Mouse (Mus musculus) heart, embryonic 16.5 days (tissue): Measurements from ENCODE around the gene Gm10273. TPM values are rescaled to one million over a fixed set of nuclear protein-coding genes. Genes with fewer than 3 reads are reported as not detected.

Source experiments
- ATAC-seq: fragments of 200-750 bp; cut with Nextera tagmentation; replicated peaks from 2 replicates; pipeline ENCODE4 v1.8.0; 2017; ENCODE audit warnings: moderate number of reproducible peaks; ENCODE audit not compliant: insufficient read depth, low FRiP score; ENCODE audit errors: extremely low read depth
- H3K27ac ChIP-seq: fragments of 300-500 bp; sonication (generic); 2 replicates; pipeline ENCODE4 v1.5.1; 2014; ENCODE audit warnings: mild to moderate bottlenecking, low read length, control low read depth, moderate library complexity
- H3K27me3 ChIP-seq: fragments of 300-500 bp; sonication (generic); 2 replicates; pipeline ENCODE4 v1.6.1; 2014; ENCODE audit warnings: low read length, mixed read lengths; ENCODE audit not compliant: control insufficient read depth, insufficient read depth
- H3K36me3 ChIP-seq: fragments of 300-500 bp; sonication (generic); 2 replicates; pipeline ENCODE4 v1.6.1; 2014; ENCODE audit not compliant: control insufficient read depth, insufficient read depth
- H3K4me1 ChIP-seq: fragments of 300-500 bp; sonication (generic); 2 replicates; pipeline ENCODE4 v1.6.1; 2014; ENCODE audit warnings: low read length, mixed read lengths; ENCODE audit not compliant: control insufficient read depth, insufficient read depth
- H3K4me2 ChIP-seq: fragments of 300-500 bp; sonication (generic); 2 replicates; pipeline ENCODE4 v1.6.1; 2014; ENCODE audit warnings: low read depth, mild to moderate bottlenecking, control low read depth, low read length
- H3K4me3 ChIP-seq: fragments of 300-500 bp; sonication (generic); 2 replicates; pipeline ENCODE4 v1.5.1; 2014; ENCODE audit warnings: mild to moderate bottlenecking, control low read depth, low read length
- H3K9ac ChIP-seq: fragments of 300-500 bp; sonication (generic); 2 replicates; pipeline ENCODE4 v1.6.1; 2014; ENCODE audit warnings: low read length, control low read depth
- H3K9me3 ChIP-seq: fragments of 300-500 bp; sonication (generic); replicated peaks from 2 replicates; pipeline ENCODE4 v1.6.1; 2016; ENCODE audit warnings: low read length; ENCODE audit not compliant: control insufficient read depth
- WGBS: fragments of 180-500 bp; shearing (Covaris S2); extraction: QIAGEN DNeasy Blood & Tissue Kit; methylation state at CpG from one replicate; pipeline ENCODE4 v1.1.7; 2014; 5-methylcytosine and 5-hydroxymethylcytosine counted together
- polyA plus RNA-seq: library from polyadenylated mRNA; unstranded; fragments of >200 nt; fragmentation: Nextera tagmentation; extraction: Ambion mirVana; gene quantifications from 2 replicates; pipeline ENCODE4 v1.2.1, GENCODE M21; 2015

The Gm10273 gene
- polyA plus RNA-seq, 1 experiment from 2014 or later = 65.1 TPM

- H3K36me3 ChIP-seq = peaks cover 70% of the 10 kb centered on the region
- 80% methylated on average over 5 of the region's 5 CpGs for WGBS
- ATAC-seq = no peak
These were observed 29.4 kb upstream of the Gm10273 start for GRCm38 (mm10) chr10:59365804-59366589.

DNA sequence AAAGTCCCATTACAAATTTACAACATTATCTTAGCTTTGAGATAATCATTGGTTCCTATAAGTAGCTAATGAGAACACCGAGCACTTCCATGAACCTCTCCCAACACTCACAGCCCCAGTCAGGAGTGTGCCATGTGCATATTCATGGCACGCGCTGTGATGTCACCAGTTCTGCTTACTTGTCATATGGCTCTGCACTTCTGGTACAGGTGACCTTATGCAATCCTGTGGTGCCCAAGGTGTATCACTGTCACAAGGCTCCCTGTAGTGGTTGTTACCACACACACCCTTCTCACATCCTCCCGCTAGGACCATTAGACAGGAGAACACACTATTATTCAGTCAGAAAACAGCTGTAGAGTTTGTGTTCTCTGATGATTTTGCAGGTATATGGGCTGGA lies 28.7 kb upstream of the Gm10273 start:
- H3K27ac ChIP-seq = no peak overlapping the region
- peaks cover 72% of the 10 kb centered on the region for H3K36me3 ChIP-seq
- WGBS = 92% methylated on average over 4 of the region's 4 CpGs
- no peaks in the 10 kb centered on the region for H3K27me3 ChIP-seq
- no peak overlapping the region for H3K4me2 ChIP-seq
- H3K4me3 ChIP-seq = no peak overlapping the region
- no peaks in the 10 kb centered on the region for H3K4me1 ChIP-seq
- ATAC-seq = no peak
- no peaks in the 10 kb centered on the region for H3K9me3 ChIP-seq
- no peak overlapping the region for H3K9ac ChIP-seq

More at GRCm38 (mm10) chr10:59365804-59366589, 29.4 kb upstream of the Gm10273 start:
- H3K4me3 ChIP-seq = no peak overlapping the region
- no peaks in the 10 kb centered on the region for H3K27me3 ChIP-seq
- no peak overlapping the region for H3K9ac ChIP-seq
- no peak overlapping the region for H3K27ac ChIP-seq
- H3K4me1 ChIP-seq = no peaks in the 10 kb centered on the region
- H3K9me3 ChIP-seq = no peaks in the 10 kb centered on the region
- no peak overlapping the region for H3K4me2 ChIP-seq

DNA sequence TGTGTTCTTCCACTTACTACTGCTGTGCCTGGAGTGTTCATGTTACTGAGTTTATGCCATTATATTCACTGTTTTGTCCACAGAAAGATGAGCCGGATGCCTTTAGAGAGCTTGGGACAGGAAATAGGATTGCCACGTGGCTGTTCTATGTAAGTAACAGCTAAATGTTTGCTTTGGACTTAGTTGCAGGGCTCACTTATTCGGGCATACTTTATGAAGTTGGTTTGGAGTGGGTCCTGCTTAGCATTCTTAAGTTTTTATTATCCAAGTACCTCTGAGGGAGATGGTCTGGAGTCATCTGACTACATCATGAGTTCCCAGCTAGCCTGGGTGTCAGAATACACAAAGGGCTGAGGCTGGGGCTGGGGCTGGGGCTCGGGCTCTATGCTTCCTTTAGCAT lies 28.2 kb upstream of the Gm10273 start:
- peaks cover 68% of the 10 kb centered on the region for H3K36me3 ChIP-seq
- H3K9me3 ChIP-seq = no peaks in the 10 kb centered on the region
- no peaks in the 10 kb centered on the region for H3K27me3 ChIP-seq
- no peak for ATAC-seq
- H3K4me1 ChIP-seq = no peaks in the 10 kb centered on the region
- H3K9ac ChIP-seq = no peak overlapping the region
- H3K27ac ChIP-seq = no peak overlapping the region
- no peak overlapping the region for H3K4me2 ChIP-seq
- no peak overlapping the region for H3K4me3 ChIP-seq
- 76% methylated on average over 4 of the region's 4 CpGs for WGBS

DNA sequence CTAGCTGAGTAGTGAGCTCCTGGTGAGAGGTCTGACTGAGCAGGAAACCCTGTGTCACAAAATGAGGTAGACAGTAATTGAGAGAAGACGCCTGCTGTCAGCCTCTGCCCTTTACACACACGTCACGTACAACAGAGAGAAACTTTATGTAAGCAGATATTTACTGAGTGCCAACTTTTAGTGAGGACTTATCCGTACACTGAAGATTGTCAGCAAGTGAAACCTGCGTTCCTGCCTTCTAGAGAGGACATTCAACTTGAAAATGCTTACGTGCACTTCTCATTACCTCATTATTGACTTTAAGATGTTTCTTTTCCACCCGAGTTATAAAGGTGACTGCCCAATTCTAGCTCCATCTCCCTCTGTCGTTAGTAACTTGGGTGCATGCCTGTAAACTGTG lies 26.7 kb upstream of the Gm10273 start:
- no peak for ATAC-seq
- Histone ChIP-seq H3K4me1 (no peaks in the 10 kb centered on the region), H3K4me2 (no peak overlapping the region), H3K36me3 (peaks cover 65% of the 10 kb centered on the region), H3K9ac (no peak overlapping the region), H3K27ac (no peak overlapping the region), H3K27me3 (no peaks in the 10 kb centered on the region), H3K4me3 (no peak overlapping the region), H3K9me3 (no peaks in the 10 kb centered on the region)
- WGBS = 81% methylated on average over 8 of the region's 8 CpGs

- no peak overlapping the region for H3K27ac ChIP-seq
- no peak overlapping the region for H3K4me3 ChIP-seq
- no peak for ATAC-seq
- peaks cover 67% of the 10 kb centered on the region for H3K36me3 ChIP-seq
- no peak overlapping the region for H3K9ac ChIP-seq
- 83% methylated on average over 9 of the region's 9 CpGs for WGBS
- H3K27me3 ChIP-seq = no peaks in the 10 kb centered on the region
- no peaks in the 10 kb centered on the region for H3K4me1 ChIP-seq
- no peak overlapping the region for H3K4me2 ChIP-seq
- H3K9me3 ChIP-seq = no peaks in the 10 kb centered on the region
These were observed 26.0 kb upstream of the Gm10273 start for GRCm38 (mm10) chr10:59369426-59369825.

GRCm38 (mm10) chr10:59377906-59378305 lies 17.5 kb upstream of the Gm10273 start:
- H3K27me3 ChIP-seq = no peaks in the 10 kb centered on the region
- no peak overlapping the region for H3K9ac ChIP-seq
- H3K27ac ChIP-seq = no peak overlapping the region
- H3K4me2 ChIP-seq = no peak overlapping the region
- peaks cover 3% of the 10 kb centered on the region; the same call in 1 of the 2 replicates for H3K9me3 ChIP-seq
- H3K36me3 ChIP-seq = peaks cover 13% of the 10 kb centered on the region
- no peak for ATAC-seq
- H3K4me3 ChIP-seq = no peak overlapping the region
- 78% methylated on average over 10 of the region's 10 CpGs for WGBS
- H3K4me1 ChIP-seq = no peaks in the 10 kb centered on the region

DNA sequence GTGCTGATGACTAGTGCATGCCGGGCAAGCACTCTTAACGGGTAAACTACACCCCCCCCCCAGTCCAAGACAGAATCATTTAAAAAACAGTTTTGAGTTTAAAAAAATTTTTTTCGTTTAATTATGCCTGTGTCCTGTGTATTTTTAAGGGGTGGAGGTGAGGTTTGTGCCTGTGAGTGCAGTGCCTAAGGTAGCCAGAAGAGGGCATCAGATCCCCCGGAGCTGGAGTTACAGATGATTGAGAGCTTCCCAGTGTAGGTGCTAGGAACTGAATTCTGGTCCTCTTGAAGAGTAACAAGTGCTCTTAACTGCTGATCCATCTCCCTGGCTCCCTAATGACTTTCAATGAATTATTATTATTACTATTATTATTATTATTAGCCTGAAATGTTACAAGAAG lies 16.7 kb upstream of the Gm10273 start:
- Histone ChIP-seq H3K4me3 (no peak overlapping the region), H3K4me1 (no peaks in the 10 kb centered on the region), H3K9me3 (peaks cover 3% of the 10 kb centered on the region; the same call in 1 of the 2 replicates), H3K4me2 (no peak overlapping the region), H3K9ac (no peak overlapping the region), H3K36me3 (peaks cover 8% of the 10 kb centered on the region; the same call in 1 of the 2 replicates), H3K27ac (no peak overlapping the region), H3K27me3 (no peaks in the 10 kb centered on the region)
- WGBS = 85% methylated on average over 4 of the region's 4 CpGs
- ATAC-seq = no peak

- 0 out of 2 replicates have a peak, but pooled peaks have one; percentile 10 for ATAC-seq
- 0 out of 2 replicates have a peak, but pooled peaks cover 2% of the 10 kb centered on the region for H3K36me3 ChIP-seq
- no peak overlapping the region for H3K9ac ChIP-seq
- no peak overlapping the region for H3K27ac ChIP-seq
- no peaks in the 10 kb centered on the region for H3K27me3 ChIP-seq
- no peaks in the 10 kb centered on the region for H3K4me1 ChIP-seq
- H3K4me2 ChIP-seq = no peak overlapping the region
- no peak overlapping the region for H3K4me3 ChIP-seq
- peaks cover 3% of the 10 kb centered on the region; the same call in 1 of the 2 replicates for H3K9me3 ChIP-seq
- 6% methylated on average over 3 of the region's 3 CpGs for WGBS
These were observed 15.5 kb upstream of the Gm10273 start for GRCm38 (mm10) chr10:59379927-59380326.

GRCm38 (mm10) chr10:59380411-59380821 lies 15.0 kb upstream of the Gm10273 start:
- H3K9ac ChIP-seq = no peak overlapping the region
- peak; percentile 32; the same call in 1 of the 2 replicates for ATAC-seq
- no peaks in the 10 kb centered on the region for H3K4me1 ChIP-seq
- H3K9me3 ChIP-seq = peaks cover 3% of the 10 kb centered on the region; the same call in 1 of the 2 replicates
- 0 out of 2 replicates have a peak, but pooled peaks cover 2% of the 10 kb centered on the region for H3K36me3 ChIP-seq
- 47% methylated on average over 2 of the region's 2 CpGs for WGBS
- H3K27me3 ChIP-seq = no peaks in the 10 kb centered on the region
- H3K4me3 ChIP-seq = no peak overlapping the region
- no peak overlapping the region for H3K4me2 ChIP-seq
- no peak overlapping the region for H3K27ac ChIP-seq
